Mouse (Mus musculus): Measurements from ENCODE around the gene App. TPM values are rescaled to one million over a fixed set of nuclear protein-coding genes. Genes with fewer than 3 reads are reported as not detected.

The App gene
- total and polyA plus RNA-seq, 3 experiments, result 90.6 to 142 (median 141) TPM

DNA sequence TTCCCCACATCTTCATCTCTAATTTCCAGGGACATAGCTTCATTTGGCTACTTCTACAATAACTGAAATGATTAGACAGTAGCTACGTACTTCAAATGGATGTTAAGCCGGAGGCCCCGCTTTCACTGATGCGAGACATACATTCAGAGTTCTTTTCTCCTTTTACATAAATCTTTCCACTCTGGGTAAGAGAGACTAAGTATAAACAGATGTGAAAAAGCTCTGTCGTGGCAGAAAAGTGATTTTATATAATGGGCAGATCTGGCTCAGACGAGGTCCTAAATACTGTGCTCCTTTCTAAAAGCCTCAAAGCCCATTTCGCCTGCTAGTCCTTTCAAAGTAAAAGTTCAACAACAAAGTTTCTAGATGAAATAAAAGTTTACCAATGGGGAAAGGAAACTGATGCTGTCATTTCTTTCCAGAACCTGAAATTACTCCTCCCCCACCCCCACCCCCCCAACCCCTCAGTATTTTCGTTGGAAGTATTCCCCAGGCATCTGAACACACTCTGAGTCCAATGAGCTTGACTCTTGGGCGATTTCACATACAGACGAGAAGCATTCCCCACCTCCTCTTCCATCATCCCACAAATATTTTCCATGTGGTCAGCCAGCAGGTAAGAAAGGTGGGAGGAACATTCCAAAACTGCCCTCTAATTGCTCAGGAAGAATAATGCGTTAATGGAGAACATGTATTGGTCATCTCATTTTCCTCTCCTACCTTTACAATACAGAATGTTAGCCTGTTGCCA, 15.6 kb downstream of the App start:
- WGBS, result 59% methylated on average over 11 of the region's 11 CpGs
- no peak for DNase-seq
- Histone ChIP-seq H3K27ac (peak overlapping the region; percentile 26; the same call in 1 of the 2 replicates), H3K79me2 (replicated peaks; ENCODE audit: control insufficient read depth, insufficient read depth, low read length) (peaks cover 4% of the 10 kb centered on the region; the same call in 1 of the 2 replicates), H3K27me3 (ENCODE audit: control insufficient read depth, insufficient read depth, low read length) (no peaks in the 10 kb centered on the region), H3K9ac (ENCODE audit: low read depth, low read length) (no peak overlapping the region), H3K4me1 (ENCODE audit: control insufficient read depth, insufficient read depth, low read length) (peaks cover 8% of the 10 kb centered on the region), H3K36me3 (ENCODE audit: control insufficient read depth, insufficient read depth, low read length) (peaks cover 16% of the 10 kb centered on the region), H3K4me3 (no peak overlapping the region)
- no peak for TF ChIP-seq POLR2A (IDR thresholded peaks at IDR 0.05; ENCODE audit: insufficient read depth, low read depth, low read length)
- TF ChIP-seq CTCF (IDR thresholded peaks at IDR 0.05), result no peak
- TF ChIP-seq EP300 (IDR thresholded peaks at IDR 0.05; ENCODE audit: insufficient read depth, low read depth, low read length), result no peak
- intact Hi-C loops (cut with DNase I), result no loop called here

DNA sequence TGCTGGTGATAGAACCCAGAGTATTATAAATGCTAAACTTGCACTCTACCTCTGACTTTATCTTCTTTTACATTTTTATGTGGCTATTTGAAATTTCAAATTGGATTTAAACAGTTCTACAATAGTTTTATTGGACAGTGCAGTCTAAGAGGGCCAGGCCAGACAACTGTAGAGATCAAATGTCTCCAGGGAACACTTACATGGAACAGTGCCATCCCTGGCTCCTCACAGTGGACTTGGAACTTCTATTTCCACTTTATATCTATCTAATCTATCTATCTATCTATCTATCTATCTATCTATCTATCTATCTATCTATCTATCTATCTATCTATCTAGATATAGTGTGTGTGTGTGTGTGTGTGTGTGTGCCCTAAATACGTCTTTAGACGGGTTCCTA, 16.4 kb downstream of the App start:
- H3K9ac ChIP-seq (ENCODE audit: low read depth, low read length), result no peak overlapping the region
- intact Hi-C loops (cut with DNase I), result no loop called here
- peaks cover 13% of the 10 kb centered on the region for H3K36me3 ChIP-seq (ENCODE audit: control insufficient read depth, insufficient read depth, low read length)
- no peak overlapping the region for H3K27ac ChIP-seq
- H3K27me3 ChIP-seq (ENCODE audit: control insufficient read depth, insufficient read depth, low read length), result no peaks in the 10 kb centered on the region
- 95% methylated on average over 2 of the region's 2 CpGs for WGBS
- H3K4me1 ChIP-seq (ENCODE audit: control insufficient read depth, insufficient read depth, low read length), result peaks cover 11% of the 10 kb centered on the region
- TF ChIP-seq POLR2A (IDR thresholded peaks at IDR 0.05; ENCODE audit: insufficient read depth, low read depth, low read length) (no peak), CTCF (IDR thresholded peaks at IDR 0.05) (no peak), EP300 (IDR thresholded peaks at IDR 0.05; ENCODE audit: insufficient read depth, low read depth, low read length) (no peak)
- no peak overlapping the region for H3K4me3 ChIP-seq
- peaks cover 4% of the 10 kb centered on the region; the same call in 1 of the 2 replicates for H3K79me2 ChIP-seq (replicated peaks; ENCODE audit: control insufficient read depth, insufficient read depth, low read length)
- DNase-seq, result no peak

DNA sequence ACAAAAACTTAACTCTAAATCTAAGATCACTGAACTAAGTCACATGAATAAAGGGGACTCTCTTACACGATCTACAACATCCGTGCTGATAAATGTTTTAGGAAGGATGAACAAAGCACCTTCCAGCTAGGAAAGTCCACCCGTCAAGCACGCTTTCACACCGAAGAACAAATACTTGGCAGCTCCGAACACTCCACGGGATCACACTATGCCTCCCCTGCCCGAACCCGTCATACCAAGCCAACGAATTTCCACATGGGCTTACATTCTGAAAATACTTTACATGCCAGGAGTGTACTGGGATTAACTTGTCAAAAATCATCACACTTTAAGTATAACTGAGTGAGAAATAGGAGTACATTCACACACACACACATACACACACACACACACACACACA, 17.7 kb downstream of the App start:
- H3K36me3 ChIP-seq (ENCODE audit: control insufficient read depth, insufficient read depth, low read length), result peaks cover 21% of the 10 kb centered on the region
- no peak for DNase-seq
- TF ChIP-seq CTCF (IDR thresholded peaks at IDR 0.05), result no peak
- TF ChIP-seq EP300 (IDR thresholded peaks at IDR 0.05; ENCODE audit: insufficient read depth, low read depth, low read length), result no peak
- no peak for TF ChIP-seq POLR2A (IDR thresholded peaks at IDR 0.05; ENCODE audit: insufficient read depth, low read depth, low read length)
- no peak overlapping the region for H3K4me3 ChIP-seq
- WGBS, result 51% methylated on average over 10 of the region's 10 CpGs
- H3K79me2 ChIP-seq (replicated peaks; ENCODE audit: control insufficient read depth, insufficient read depth, low read length), result peaks cover 4% of the 10 kb centered on the region; the same call in 1 of the 2 replicates
- no peaks in the 10 kb centered on the region for H3K27me3 ChIP-seq (ENCODE audit: control insufficient read depth, insufficient read depth, low read length)
- intact Hi-C loops (cut with DNase I), result no loop called here
- peaks cover 20% of the 10 kb centered on the region for H3K4me1 ChIP-seq (ENCODE audit: control insufficient read depth, insufficient read depth, low read length)
- H3K9ac ChIP-seq (ENCODE audit: low read depth, low read length), result no peak overlapping the region
- H3K27ac ChIP-seq, result no peak overlapping the region

GRCm38 (mm10) chr16:85152457-85152856, 21.1 kb downstream of the App start:
- intact Hi-C loops (cut with DNase I), result no loop called here
- no peak overlapping the region for H3K9ac ChIP-seq (ENCODE audit: low read depth, low read length)
- H3K27ac ChIP-seq, result no peak overlapping the region
- no peak for TF ChIP-seq POLR2A (IDR thresholded peaks at IDR 0.05; ENCODE audit: insufficient read depth, low read depth, low read length)
- TF ChIP-seq CTCF (IDR thresholded peaks at IDR 0.05), result no peak
- no peak for TF ChIP-seq EP300 (IDR thresholded peaks at IDR 0.05; ENCODE audit: insufficient read depth, low read depth, low read length)
- H3K36me3 ChIP-seq (ENCODE audit: control insufficient read depth, insufficient read depth, low read length), result peaks cover 26% of the 10 kb centered on the region
- H3K79me2 ChIP-seq (replicated peaks; ENCODE audit: control insufficient read depth, insufficient read depth, low read length), result peaks cover 3% of the 10 kb centered on the region; the same call in 1 of the 2 replicates
- 75% methylated on average over 8 of the region's 8 CpGs for WGBS
- no peaks in the 10 kb centered on the region for H3K27me3 ChIP-seq (ENCODE audit: control insufficient read depth, insufficient read depth, low read length)
- peaks cover 24% of the 10 kb centered on the region for H3K4me1 ChIP-seq (ENCODE audit: control insufficient read depth, insufficient read depth, low read length)
- no peak for DNase-seq
- H3K4me3 ChIP-seq, result no peak overlapping the region

DNA sequence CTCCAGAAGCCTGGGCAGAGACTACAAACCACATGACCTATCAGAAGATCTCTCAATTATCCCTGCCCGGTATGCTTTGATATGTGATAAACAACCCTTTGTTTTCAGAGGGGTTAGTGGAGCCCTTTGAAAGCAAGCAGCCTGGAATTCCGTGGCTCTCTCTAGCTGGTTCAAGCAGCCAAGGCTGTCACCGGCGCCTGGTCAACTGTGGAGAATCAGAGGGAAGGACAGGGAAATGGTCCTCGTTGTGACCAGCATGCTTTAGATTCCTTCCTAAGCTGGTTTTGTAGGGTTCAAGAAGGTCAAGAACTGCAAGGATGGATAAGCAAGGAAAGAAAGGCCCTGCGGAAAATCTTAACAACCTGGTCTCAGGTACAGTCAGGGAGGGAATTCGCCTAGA, 21.9 kb downstream of the App start:
- H3K27me3 ChIP-seq (ENCODE audit: control insufficient read depth, insufficient read depth, low read length), result no peaks in the 10 kb centered on the region
- WGBS, result 40% methylated on average over 7 of the region's 7 CpGs

DNA sequence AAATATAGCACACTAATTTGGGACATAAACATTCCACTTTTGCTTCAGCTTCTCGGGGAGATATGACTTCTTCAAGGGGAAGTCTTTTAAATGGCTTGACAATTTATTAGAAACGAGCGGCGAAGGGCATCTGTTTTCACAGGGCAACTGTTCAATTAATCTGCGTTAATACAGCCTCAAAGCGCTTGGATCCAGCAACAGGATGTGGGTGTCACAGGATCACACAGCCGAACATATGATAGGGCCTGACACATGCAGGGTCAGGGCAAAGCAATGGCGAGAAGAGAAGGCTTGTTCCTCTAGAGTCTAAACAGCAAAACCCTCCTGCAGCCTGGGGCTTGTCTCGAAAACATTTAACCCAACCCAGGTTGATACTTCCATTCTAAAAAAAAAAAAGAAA, 22.7 kb downstream of the App start:
- 11% methylated on average over 9 of the region's 9 CpGs for WGBS
- Histone ChIP-seq H3K79me2 (replicated peaks; ENCODE audit: control insufficient read depth, insufficient read depth, low read length) (peaks cover 3% of the 10 kb centered on the region; the same call in 1 of the 2 replicates), H3K36me3 (ENCODE audit: control insufficient read depth, insufficient read depth, low read length) (peaks cover 32% of the 10 kb centered on the region), H3K4me1 (ENCODE audit: control insufficient read depth, insufficient read depth, low read length) (peaks cover 28% of the 10 kb centered on the region), H3K4me3 (peak overlapping the region; percentile 18; the same call in 1 of the 2 replicates), H3K27ac (peak overlapping the region; percentile 47), H3K9ac (ENCODE audit: low read depth, low read length) (peak overlapping the region; percentile 72), H3K27me3 (ENCODE audit: control insufficient read depth, insufficient read depth, low read length) (no peaks in the 10 kb centered on the region)
- intact Hi-C loops (cut with DNase I), result no loop called here
- no peak for DNase-seq
- TF ChIP-seq CTCF (IDR thresholded peaks at IDR 0.05) (no peak), POLR2A (IDR thresholded peaks at IDR 0.05; ENCODE audit: insufficient read depth, low read depth, low read length) (no peak), EP300 (IDR thresholded peaks at IDR 0.05; ENCODE audit: insufficient read depth, low read depth, low read length) (no peak)

More for the DNA sequence above, 21.9 kb downstream of the App start:
- peaks cover 27% of the 10 kb centered on the region for H3K4me1 ChIP-seq (ENCODE audit: control insufficient read depth, insufficient read depth, low read length)
- H3K79me2 ChIP-seq (replicated peaks; ENCODE audit: control insufficient read depth, insufficient read depth, low read length), result peaks cover 3% of the 10 kb centered on the region; the same call in 1 of the 2 replicates
- intact Hi-C loops (cut with DNase I), result no loop called here
- peaks cover 32% of the 10 kb centered on the region for H3K36me3 ChIP-seq (ENCODE audit: control insufficient read depth, insufficient read depth, low read length)
- H3K27ac ChIP-seq, result peak overlapping the region; percentile 47
- H3K9ac ChIP-seq (ENCODE audit: low read depth, low read length), result peak overlapping the region; percentile 16
- DNase-seq, result no peak
- TF ChIP-seq EP300 (IDR thresholded peaks at IDR 0.05; ENCODE audit: insufficient read depth, low read depth, low read length) (no peak), POLR2A (IDR thresholded peaks at IDR 0.05; ENCODE audit: insufficient read depth, low read depth, low read length) (no peak), CTCF (IDR thresholded peaks at IDR 0.05) (no peak)
- no peak overlapping the region for H3K4me3 ChIP-seq

Measured in heart, adult 2 months (tissue).